Mouse (Mus musculus): Measurements from ENCODE around the gene Gm1330. TPM values are rescaled to one million over a fixed set of nuclear protein-coding genes. Genes with fewer than 3 reads are reported as not detected.

Gm1330 gene
- total and polyA plus RNA-seq, 3 experiments, result not detected

- no peaks in the 10 kb centered on the region for H3K27me3 ChIP-seq (ENCODE audit: control insufficient read depth in 1 of 2, insufficient read depth in 2 of 2, low read length in 2 of 2)
- no peaks in the 10 kb centered on the region for H3K36me3 ChIP-seq (ENCODE audit: control insufficient read depth in 1 of 2, insufficient read depth in 2 of 2, low read length in 2 of 2)
- no peak overlapping the region for H3K4me3 ChIP-seq (ENCODE audit: control insufficient read depth in 1 of 2, insufficient read depth in 1 of 2, low read depth in 2 of 2, low read length in 2 of 2)
- H3K9me3 ChIP-seq (replicated peaks; ENCODE audit: insufficient read depth, low read length), result no peaks in the 10 kb centered on the region
- H3K4me1 ChIP-seq (ENCODE audit: control insufficient read depth in 1 of 2, insufficient read depth in 2 of 2, low read length in 2 of 2), result no peaks in the 10 kb centered on the region
- no peak for DNase-seq (ENCODE audit: low read depth, low spot score)
- no peak overlapping the region for H3K9ac ChIP-seq (ENCODE audit: control insufficient read depth, low read depth, low read length, poor library complexity, severe bottlenecking)
- TF ChIP-seq MAX (IDR thresholded peaks at IDR 0.05; ENCODE audit: low read length), result no peak
- TF ChIP-seq ZNF384 (IDR thresholded peaks at IDR 0.05; ENCODE audit: low read depth, low read length), result no peak
- no peak for TF ChIP-seq JUND (IDR thresholded peaks at IDR 0.05; ENCODE audit: low read depth, low read length)
- TF ChIP-seq KAT2A (conservative IDR thresholded peaks at IDR 0.05; ENCODE audit: low read depth, low read length), result no peak
- no peak for TF ChIP-seq MAFK (IDR thresholded peaks at IDR 0.05; ENCODE audit: borderline replicate concordance, low read depth, low read length)
- TF ChIP-seq TBP (IDR thresholded peaks at IDR 0.05; ENCODE audit: low read depth, low read length), result no peak
- TF ChIP-seq RCOR1 (IDR thresholded peaks at IDR 0.05; ENCODE audit: low read depth, low read length), result no peak
- H3K27ac ChIP-seq (ENCODE audit: control insufficient read depth, low read depth, low read length), result no peak overlapping the region
- no peaks in the 10 kb centered on the region for H3K79me2 ChIP-seq (ENCODE audit: control insufficient read depth, insufficient read depth, low read length, poor library complexity)
Measured at GRCm38 (mm10) chr2:148995133-148995532, 7.9 kb downstream of the Gm1330 start.

Other genes with a start within 250 kb of the Gm1330 start
- not detected in 2 replicates for gene Cst11, start 231.8 kb downstream of the Gm1330 start, total RNA-seq (2012; rRNA removed)
- not detected for gene Cst11, start 231.8 kb downstream of the Gm1330 start, polyA plus RNA-seq (2012; ENCODE audit: insufficient read depth in 1 of 2, insufficient read length in 2 of 2, low read depth in 1 of 2, low replicate concordance in 2 of 2, missing spikeins in 1 of 2)
- not detected in 2 replicates for gene 8030411F24Rik, start 221.2 kb downstream of the Gm1330 start, total RNA-seq (2012; rRNA removed)
- gene 8030411F24Rik, start 221.2 kb downstream of the Gm1330 start, polyA plus RNA-seq (2012; ENCODE audit: insufficient read depth in 1 of 2, insufficient read length in 2 of 2, low read depth in 1 of 2, low replicate concordance in 2 of 2, missing spikeins in 1 of 2), result not detected
- not detected in 2 replicates for gene Cst12, start 213.9 kb downstream of the Gm1330 start, total RNA-seq (2012; rRNA removed)
- not detected for gene Cst12, start 213.9 kb downstream of the Gm1330 start, polyA plus RNA-seq (2012; ENCODE audit: insufficient read depth in 1 of 2, insufficient read length in 2 of 2, low read depth in 1 of 2, low replicate concordance in 2 of 2, missing spikeins in 1 of 2)
- gene Cst8, start 204.5 kb downstream of the Gm1330 start, total RNA-seq (2012; rRNA removed), result not detected in 2 replicates
- gene Cst8, start 204.5 kb downstream of the Gm1330 start, polyA plus RNA-seq (2012; ENCODE audit: insufficient read depth in 1 of 2, insufficient read length in 2 of 2, low read depth in 1 of 2, low replicate concordance in 2 of 2, missing spikeins in 1 of 2), result not detected
- gene Cst13, start 183.2 kb downstream of the Gm1330 start, total RNA-seq (2012; rRNA removed), result not detected in 2 replicates
- gene Cst13, start 183.2 kb downstream of the Gm1330 start, polyA plus RNA-seq (2012; ENCODE audit: insufficient read depth in 1 of 2, insufficient read length in 2 of 2, low read depth in 1 of 2, low replicate concordance in 2 of 2, missing spikeins in 1 of 2), result not detected
- not detected in 2 replicates for gene Cst9, start 168.1 kb downstream of the Gm1330 start, total RNA-seq (2012; rRNA removed)
- not detected for gene Cst9, start 168.1 kb downstream of the Gm1330 start, polyA plus RNA-seq (2012; ENCODE audit: insufficient read depth in 1 of 2, insufficient read length in 2 of 2, low read depth in 1 of 2, low replicate concordance in 2 of 2, missing spikeins in 1 of 2)
- not detected in 2 replicates for gene 9230104L09Rik, start 138.2 kb downstream of the Gm1330 start, total RNA-seq (2012; rRNA removed)
- not detected for gene 9230104L09Rik, start 138.2 kb downstream of the Gm1330 start, polyA plus RNA-seq (2012; ENCODE audit: insufficient read depth in 1 of 2, insufficient read length in 2 of 2, low read depth in 1 of 2, low replicate concordance in 2 of 2, missing spikeins in 1 of 2)
- gene Cst3, start 127.6 kb downstream of the Gm1330 start, total RNA-seq (2012; rRNA removed), result 104 and 114 TPM in 2 replicates
- 100 to 1,000 TPM in 1 of 2 experiments, not detected in 1; 122 TPM for gene Cst3, start 127.6 kb downstream of the Gm1330 start, polyA plus RNA-seq (2012; ENCODE audit: insufficient read depth in 1 of 2, insufficient read length in 2 of 2, low read depth in 1 of 2, low replicate concordance in 2 of 2, missing spikeins in 1 of 2)
- not detected in 2 replicates for gene Gm10750, start 14.0 kb upstream of the Gm1330 start, total RNA-seq (2012; rRNA removed)
- not detected for gene Gm10750, start 14.0 kb upstream of the Gm1330 start, polyA plus RNA-seq (2012; ENCODE audit: insufficient read depth in 1 of 2, insufficient read length in 2 of 2, low read depth in 1 of 2, low replicate concordance in 2 of 2, missing spikeins in 1 of 2)

Data from MEL (cell line).